Mouse (Mus musculus) limb, embryonic 14.5 days (tissue): ENCODE data around the gene Pnmal1. TPM values are rescaled to one million over a fixed set of nuclear protein-coding genes. Genes with fewer than 3 reads are reported as not detected.

Experiments
- ATAC-seq: fragments of 200-750 bp; cut with Nextera tagmentation; 2 replicates; pipeline ENCODE4 v1.8.0; 2017; ENCODE audit warnings: low read depth, moderate number of reproducible peaks, moderate TSS enrichment; ENCODE audit not compliant: low FRiP score
- DNase-seq: peaks from one replicate; pipeline ENCODE4 v3.0.0-alpha.2; 2015; ENCODE audit warnings: low spot score
- H3K27ac ChIP-seq: fragments of 300-500 bp; sonication (generic); replicated peaks from 2 replicates; pipeline ENCODE4 v1.5.1; 2014; ENCODE audit warnings: low read depth, mild to moderate bottlenecking, low read length, moderate library complexity, mixed read lengths
- H3K27me3 ChIP-seq: fragments of 300-500 bp; sonication (generic); 2 replicates; pipeline ENCODE4 v1.6.1; 2014; ENCODE audit warnings: low read length, mixed read lengths; ENCODE audit not compliant: control insufficient read depth, insufficient read depth
- H3K36me3 ChIP-seq: fragments of 300-500 bp; sonication (generic); 2 replicates; pipeline ENCODE4 v1.6.1; 2014; ENCODE audit warnings: mild to moderate bottlenecking, low read length, moderate library complexity, mixed read lengths; ENCODE audit not compliant: control insufficient read depth, insufficient read depth
- H3K4me1 ChIP-seq: fragments of 300-500 bp; sonication (generic); 2 replicates; pipeline ENCODE4 v1.6.1; 2014; ENCODE audit warnings: antibody characterized with exemption, low read length, mixed read lengths; ENCODE audit not compliant: control insufficient read depth, insufficient read depth
- H3K4me2 ChIP-seq: fragments of 300-500 bp; sonication (generic); replicated peaks from 2 replicates; pipeline ENCODE4 v1.6.1; 2014; ENCODE audit warnings: low read depth, mild to moderate bottlenecking, low read length, moderate library complexity; ENCODE audit not compliant: severe bottlenecking
- H3K4me3 ChIP-seq: fragments of 300-500 bp; sonication (generic); replicated peaks from 2 replicates; pipeline ENCODE4 v1.5.1; 2014; ENCODE audit warnings: low read length
- H3K9ac ChIP-seq: fragments of 300-500 bp; sonication (generic); 2 replicates; pipeline ENCODE4 v1.6.1; 2014; ENCODE audit warnings: mild to moderate bottlenecking, low read depth, low read length, moderate library complexity; ENCODE audit not compliant: severe bottlenecking
- H3K9me3 ChIP-seq: fragments of 300-500 bp; sonication (generic); 2 replicates; pipeline ENCODE4 v1.6.1; 2016; ENCODE audit warnings: low read length; ENCODE audit not compliant: control insufficient read depth
- POLR2A ChIP-seq: fragments of 200-500 bp; IDR thresholded peaks from 2 replicates; pipeline ENCODE4 v1.8.0; 2012; ENCODE audit warnings: inconsistent platforms, mild to moderate bottlenecking, moderate library complexity, borderline replicate concordance; ENCODE audit not compliant: insufficient read depth, insufficient read length; ENCODE audit errors: extremely low read depth
- WGBS: fragments of 180-500 bp; shearing (Covaris S2); extraction: QIAGEN DNeasy Blood & Tissue Kit; methylation state at CpG from one replicate; pipeline ENCODE4 v1.1.7; 2014; 5-methylcytosine and 5-hydroxymethylcytosine counted together
- polyA plus RNA-seq, 2 experiments: library from polyadenylated mRNA; depleted of rRNA in 1 of 2; stranded (reverse) in 1 of 2; unstranded in 1 of 2; fragments of >200 nt; fragmentation: Nextera tagmentation in 1 of 2; extraction: Ambion mirVana in 1 of 2; gene quantifications; 2 replicates each; pipeline versions ENCODE4 v1.2.1 to v1.2.3; 2012 to 2014

Gene Pnmal1
- polyA plus RNA-seq, 2 experiments, result 0.43 to 0.49 TPM

- ATAC-seq, result no peak
- H3K27me3 ChIP-seq, result peaks cover 34% of the 10 kb centered on the region
- no peak for DNase-seq
- no peaks in the 10 kb centered on the region for H3K36me3 ChIP-seq
- H3K9me3 ChIP-seq, result no peaks in the 10 kb centered on the region
- peak overlapping the region; percentile 49 for H3K9ac ChIP-seq
- peak overlapping the region; percentile 55 for H3K4me3 ChIP-seq
- peaks cover 42% of the 10 kb centered on the region for H3K4me1 ChIP-seq
- TF ChIP-seq POLR2A, result no peak
- peak overlapping the region; percentile 79 for H3K4me2 ChIP-seq
- peak overlapping the region; percentile 33; the same call in 1 of the 2 replicates for H3K27ac ChIP-seq
- WGBS, result 6% methylated on average over 39 of the region's 53 CpGs
Observed at GRCm38 (mm10) chr7:16946441-16947348, 12.8 kb upstream of the Pnmal1 start.

- Histone ChIP-seq H3K27me3 (peaks cover 34% of the 10 kb centered on the region), H3K27ac (peak overlapping the region; percentile 33; the same call in 1 of the 2 replicates), H3K4me2 (peak overlapping the region; percentile 79), H3K4me3 (peak overlapping the region; percentile 55), H3K4me1 (peaks cover 42% of the 10 kb centered on the region), H3K36me3 (no peaks in the 10 kb centered on the region), H3K9ac (peak overlapping the region; percentile 49), H3K9me3 (no peaks in the 10 kb centered on the region)
- WGBS, result 14% methylated on average over 21 of the region's 22 CpGs
- DNase-seq, result peak; percentile 44
- TF ChIP-seq POLR2A, result no peak
- ATAC-seq, result no peak
Observed at GRCm38 (mm10) chr7:16947349-16947895, 12.1 kb upstream of the Pnmal1 start.

GRCm38 (mm10) chr7:16947959-16948361 lies 11.5 kb upstream of the Pnmal1 start:
- Histone ChIP-seq H3K36me3 (no peaks in the 10 kb centered on the region), H3K9ac (no peak overlapping the region), H3K9me3 (no peaks in the 10 kb centered on the region), H3K27me3 (peaks cover 34% of the 10 kb centered on the region), H3K4me1 (peaks cover 42% of the 10 kb centered on the region), H3K27ac (no peak overlapping the region; the same call in 1 of the 2 replicates), H3K4me2 (peak overlapping the region; percentile 79), H3K4me3 (peak overlapping the region; percentile 55; the same call in 1 of the 2 replicates)
- ATAC-seq (peak; percentile 69), DNase-seq (peak; percentile 79)
- 15% methylated on average over 4 of the region's 4 CpGs for WGBS
- no peak for TF ChIP-seq POLR2A

- no peak for TF ChIP-seq POLR2A
- Histone ChIP-seq H3K4me2 (no peak overlapping the region; the same call in 1 of the 2 replicates), H3K4me1 (peaks cover 41% of the 10 kb centered on the region), H3K4me3 (no peak overlapping the region), H3K9ac (no peak overlapping the region), H3K36me3 (no peaks in the 10 kb centered on the region), H3K27ac (no peak overlapping the region), H3K9me3 (no peaks in the 10 kb centered on the region), H3K27me3 (peaks cover 34% of the 10 kb centered on the region)
- 59% methylated on average over 8 of the region's 8 CpGs for WGBS
- ATAC-seq (no peak), DNase-seq (no peak)
Observed at GRCm38 (mm10) chr7:16948923-16949458, 10.5 kb upstream of the Pnmal1 start.
